Mouse (Mus musculus) ovary, adult 10 weeks (tissue): ENCODE data around the gene Calml4. TPM values are rescaled to one million over a fixed set of nuclear protein-coding genes. Genes with fewer than 3 reads are reported as not detected.

Experiments used
- polyA plus RNA-seq: library from polyadenylated mRNA; stranded (reverse); fragments of 350-450 nt; fragmentation: Illumina TruSeq; extraction: RNeasy Lipid Tissue Mini Kit (QIAGEN cat#74804); gene quantifications from one replicate; pipeline ENCODE4 v1.2.3, GENCODE M21; 2014

The Calml4 gene
- 22.8 TPM for polyA plus RNA-seq

GRCm38 (mm10) chr9:62857719-62858261, at the start of gene Calml4:
Calml4 (plus strand) TSS chr9:62858080.

GRCm38 (mm10) chr9:62811516-62812121, 46.3 kb upstream of the Calml4 start, which contains the start of gene Fem1b:
Fem1b (minus strand) TSS chr9:62811934.

GRCm38 (mm10) chr9:62838506-62839171, 19.2 kb upstream of the Calml4 start, which contains the start of gene Cln6:
Cln6 (plus strand) TSS chr9:62838785.

Other genes with a start within 250 kb of the Calml4 start
- gene Itga11, start 180.3 kb upstream of the Calml4 start, polyA plus RNA-seq, result 0.31 TPM
- gene Fem1b, start 46.1 kb upstream of the Calml4 start, polyA plus RNA-seq, result 87.1 TPM
- 7.2 TPM for gene Cln6, start 19.3 kb upstream of the Calml4 start, polyA plus RNA-seq
- 47.2 TPM for gene Pias1, start 129.8 kb downstream of the Calml4 start, polyA plus RNA-seq